Mouse (Mus musculus) heart, postnatal 0 days (tissue): ENCODE results near the gene Efcab9. TPM values are rescaled to one million over a fixed set of nuclear protein-coding genes. Genes with fewer than 3 reads are reported as not detected.

ENCODE experiments used
- ATAC-seq: fragments of 200-750 bp; cut with Nextera tagmentation; 2 replicates; pipeline ENCODE4 v1.8.0; 2017; ENCODE audit warnings: low read depth, moderate number of reproducible peaks, moderate library complexity; ENCODE audit not compliant: insufficient read depth
- DNase-seq: peaks from one replicate; pipeline ENCODE4 v3.0.0-alpha.2; 2016; ENCODE audit warnings: low spot score
- H3K27ac ChIP-seq: fragments of 300-500 bp; sonication (generic); 2 replicates; pipeline ENCODE4 v1.5.1; 2014; ENCODE audit warnings: low read depth, mild to moderate bottlenecking
- H3K27me3 ChIP-seq: fragments of 300-500 bp; sonication (generic); 2 replicates; pipeline ENCODE4 v1.6.1; 2014; ENCODE audit warnings: low read length, mixed read lengths; ENCODE audit not compliant: control insufficient read depth, insufficient read depth
- H3K36me3 ChIP-seq: fragments of 300-500 bp; sonication (generic); replicated peaks from 2 replicates; pipeline ENCODE4 v1.6.1; 2014; ENCODE audit warnings: low read length, mixed read lengths; ENCODE audit not compliant: control insufficient read depth, insufficient read depth
- H3K4me1 ChIP-seq: fragments of 300-500 bp; sonication (generic); 2 replicates; pipeline ENCODE4 v1.6.1; 2014; ENCODE audit warnings: antibody characterized with exemption; ENCODE audit not compliant: control insufficient read depth, insufficient read depth
- H3K4me2 ChIP-seq: fragments of 300-500 bp; sonication (generic); 2 replicates; pipeline ENCODE4 v1.6.1; 2014; ENCODE audit warnings: low read depth, mild to moderate bottlenecking, low read length, moderate library complexity
- H3K4me3 ChIP-seq: fragments of 300-500 bp; sonication (generic); 2 replicates; pipeline ENCODE4 v1.5.1; 2014; ENCODE audit warnings: low read depth, low read length
- H3K9ac ChIP-seq: fragments of 300-500 bp; sonication (generic); replicated peaks from 2 replicates; pipeline ENCODE4 v1.6.1; 2014; ENCODE audit warnings: low read depth, low read length, mixed read lengths
- H3K9me3 ChIP-seq: fragments of 300-500 bp; sonication (generic); replicated peaks from 2 replicates; pipeline ENCODE4 v1.6.1; 2016; ENCODE audit warnings: low read length; ENCODE audit not compliant: control insufficient read depth
- CTCF ChIP-seq: IDR thresholded peaks from 2 replicates; pipeline ENCODE4 v1.5.1; 2016; ENCODE audit warnings: antibody characterized with exemption, control low read depth, low read depth
- EP300 ChIP-seq: IDR thresholded peaks from 2 replicates; pipeline ENCODE4 v1.6.1; 2016; ENCODE audit warnings: antibody characterized with exemption, low read depth
- WGBS: fragments of 180-500 bp; shearing (Covaris S2); extraction: QIAGEN DNeasy Blood & Tissue Kit; methylation state at CpG from one replicate; pipeline ENCODE4 v1.1.7; 2014; 5-methylcytosine and 5-hydroxymethylcytosine counted together
- polyA plus RNA-seq: library from polyadenylated mRNA; unstranded; fragments of >200 nt; fragmentation: Nextera tagmentation; extraction: Ambion mirVana; gene quantifications from 2 replicates; pipeline ENCODE4 v1.2.1, GENCODE M21; 2015
- total RNA-seq: library from RNA; depleted of rRNA; stranded (reverse); fragments of >200 nt; gene quantifications from 2 replicates; pipeline ENCODE4 v1.2.3, GENCODE M21; 2014; ENCODE audit warnings: low replicate concordance; rRNA removed

Gene Efcab9
- total and polyA plus RNA-seq, 2 experiments from 2014 or later, result 0.18 TPM; not detected in 1

DNA sequence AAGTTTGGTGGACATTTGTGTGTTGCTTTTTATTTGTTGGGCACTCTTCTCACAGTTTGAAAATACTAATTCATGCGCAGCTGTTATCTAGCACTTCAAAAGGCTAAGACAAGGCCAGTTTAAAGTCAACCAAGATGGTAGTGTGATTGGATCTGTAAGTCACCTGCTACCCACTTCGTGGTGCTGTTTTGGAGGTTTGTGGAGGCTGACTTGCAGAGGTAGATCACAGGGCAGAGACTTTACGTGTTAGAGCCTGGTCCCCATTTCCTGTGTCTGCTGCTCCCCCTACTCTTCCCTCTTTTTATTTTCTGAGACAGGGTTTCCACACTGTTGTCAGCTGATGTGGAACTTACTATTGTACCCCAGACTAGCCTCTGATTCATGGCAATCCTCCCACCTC is 57.2 kb downstream of the Efcab9 start:
- TF ChIP-seq EP300 (no peak), CTCF (no peak)
- no peaks in the 10 kb centered on the region for H3K36me3 ChIP-seq
- 74% methylated on average over 3 of the region's 3 CpGs for WGBS
- H3K9ac ChIP-seq, result no peak overlapping the region
- no peaks in the 10 kb centered on the region for H3K27me3 ChIP-seq
- DNase-seq (no peak), ATAC-seq (no peak)
- H3K27ac ChIP-seq, result no peak overlapping the region
- H3K4me1 ChIP-seq, result no peaks in the 10 kb centered on the region
- no peaks in the 10 kb centered on the region for H3K9me3 ChIP-seq
- no peak overlapping the region for H3K4me2 ChIP-seq
- no peak overlapping the region for H3K4me3 ChIP-seq

Other genes with a start within 250 kb of the Efcab9 start
- 1,456 and 1,841 TPM in 2 replicates for gene Hba-a1, start 248.6 kb downstream of the Efcab9 start, total RNA-seq
- gene Hba-a1, start 248.6 kb downstream of the Efcab9 start, polyA plus RNA-seq, result 2,150 and 3,333 TPM in 2 replicates
- gene Hbq1b, start 245.1 kb downstream of the Efcab9 start, total RNA-seq, result not detected in 2 replicates
- 0.38 and 0.90 TPM in 2 replicates for gene Hbq1b, start 245.1 kb downstream of the Efcab9 start, polyA plus RNA-seq
- 5,955 and 6,390 TPM in 2 replicates for gene Hba-a2, start 235.6 kb downstream of the Efcab9 start, total RNA-seq
- 5,218 and 8,165 TPM in 2 replicates for gene Hba-a2, start 235.6 kb downstream of the Efcab9 start, polyA plus RNA-seq
- gene Hbq1a, start 232.0 kb downstream of the Efcab9 start, total RNA-seq, result not detected in 2 replicates
- 0.34 TPM in 1 of 2 replicates, not detected in the other for gene Hbq1a, start 232.0 kb downstream of the Efcab9 start, polyA plus RNA-seq
- gene Sh3pxd2b, start 184.3 kb downstream of the Efcab9 start, total RNA-seq, result 12.4 and 19.0 TPM in 2 replicates
- 3.3 and 3.8 TPM in 2 replicates for gene Sh3pxd2b, start 184.3 kb downstream of the Efcab9 start, polyA plus RNA-seq
- 22.1 and 25.0 TPM in 2 replicates for gene Ubtd2, start 76.7 kb downstream of the Efcab9 start, total RNA-seq
- gene Ubtd2, start 76.7 kb downstream of the Efcab9 start, polyA plus RNA-seq, result 11.5 and 11.6 TPM in 2 replicates
- gene Stk10, start 1.2 kb upstream of the Efcab9 start, total RNA-seq, result 4.3 and 6.2 TPM in 2 replicates
- 1.4 and 1.6 TPM in 2 replicates for gene Stk10, start 1.2 kb upstream of the Efcab9 start, polyA plus RNA-seq
- 58.3 and 80.4 TPM in 2 replicates for gene Fbxw11, start 110.6 kb upstream of the Efcab9 start, total RNA-seq
- gene Fbxw11, start 110.6 kb upstream of the Efcab9 start, polyA plus RNA-seq, result 40.5 and 45.9 TPM in 2 replicates